Mouse (Mus musculus): Measurements from ENCODE around the gene Unc13d. TPM values are rescaled to one million over a fixed set of nuclear protein-coding genes. Genes with fewer than 3 reads are reported as not detected.
"Not testable (repeated sequence)": the region's sequence is repeated elsewhere in the genome, so short reads cannot be mapped to it uniquely, and the experiment has no call there.

Gene Unc13d
- polyA plus RNA-seq, 1 experiment from 2014 or later = 3.1 TPM

DNA sequence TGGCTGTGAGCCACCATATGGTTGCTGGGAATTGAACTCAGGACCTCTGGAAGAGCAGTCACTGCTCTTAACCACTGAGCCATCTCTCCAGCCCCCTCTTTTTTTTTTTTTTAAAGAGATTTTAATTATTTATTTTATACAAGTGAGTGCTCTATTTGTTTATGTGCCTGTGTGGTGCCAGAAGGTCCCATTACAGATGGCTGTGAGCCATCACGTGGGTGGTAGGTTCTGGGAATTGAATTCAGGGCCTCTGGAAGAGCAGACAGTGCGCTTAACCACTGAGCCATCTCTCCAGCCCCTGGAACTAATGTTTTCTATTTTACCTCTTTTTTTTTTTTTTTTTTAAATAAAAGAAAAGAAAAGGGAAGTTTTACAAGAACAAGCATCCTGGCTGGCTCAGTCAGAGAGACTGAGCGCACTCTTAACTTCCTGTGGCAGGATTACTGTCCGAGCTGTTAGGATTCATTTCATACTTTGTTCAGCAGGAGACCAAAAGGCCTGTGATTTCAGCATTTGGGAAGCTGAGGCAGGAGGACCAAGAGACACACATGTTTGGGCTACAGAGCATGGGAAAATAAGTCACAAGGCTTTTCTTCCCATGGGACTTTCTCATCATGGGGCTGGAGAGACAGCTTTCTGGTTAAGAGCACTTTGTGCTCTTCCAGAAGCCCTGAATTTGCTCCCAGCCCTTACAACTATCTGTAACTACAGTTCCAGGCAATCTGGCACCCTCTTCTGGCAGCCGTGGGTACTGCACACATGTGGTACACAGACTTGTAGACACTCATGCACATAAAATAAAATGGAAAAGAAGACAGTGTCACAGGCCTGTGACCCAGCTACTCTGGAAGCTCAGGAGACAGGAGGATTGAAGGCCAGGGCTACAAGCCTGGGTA, 18.7 kb upstream of the Unc13d start:
- Histone ChIP-seq H3K36me3 (no peaks in the 10 kb centered on the region), H3K4me3 (no peak overlapping the region), H3K27ac (no peak overlapping the region), H3K27me3 (ENCODE audit: insufficient read depth, poor library complexity, severe bottlenecking) (0 out of 2 replicates have a peak, but pooled peaks cover 4% of the 10 kb centered on the region), H3K4me1 (replicated peaks) (peaks cover 15% of the 10 kb centered on the region), H3K9me3 (peaks cover 4% of the 10 kb centered on the region)
- 92% methylated on average over 5 of the region's 5 CpGs for WGBS
- DNase-seq (ENCODE audit: low spot score) = no peak

DNA sequence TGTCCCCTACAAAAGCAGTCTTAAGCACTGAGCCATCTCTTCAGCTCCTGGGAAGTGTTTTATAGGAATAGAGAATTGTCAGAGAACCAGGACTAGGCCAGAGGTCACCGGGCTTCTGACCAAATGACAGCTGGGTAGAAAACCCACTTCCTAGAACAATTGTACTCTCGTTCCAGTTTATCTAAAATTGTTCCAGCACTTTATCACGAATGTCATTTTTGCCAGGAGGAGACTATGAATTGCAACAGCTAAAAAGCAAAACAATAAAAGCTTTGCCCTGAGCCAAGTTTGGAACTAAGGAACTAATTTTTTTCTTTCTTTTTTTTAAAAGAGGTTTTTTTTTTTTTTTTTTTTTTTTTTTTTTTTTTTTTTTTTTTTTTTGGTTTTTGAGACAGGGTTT, 17.8 kb upstream of the Unc13d start:
- WGBS = 75% methylated on average over 3 of the region's 3 CpGs
- H3K9me3 ChIP-seq = peaks cover 4% of the 10 kb centered on the region

GRCm38 (mm10) chr11:116093771-116094565, 16.2 kb upstream of the Unc13d start:
- peaks cover 4% of the 10 kb centered on the region for H3K9me3 ChIP-seq
- H3K4me1 ChIP-seq (replicated peaks) = 0 out of 2 replicates have a peak, but pooled peaks cover 6% of the 10 kb centered on the region
- 62% methylated on average over 16 of the region's 16 CpGs for WGBS
- no peaks in the 10 kb centered on the region for H3K36me3 ChIP-seq
- no peak overlapping the region for H3K4me3 ChIP-seq
- no peak for DNase-seq (ENCODE audit: low spot score)
- H3K27ac ChIP-seq = no peak overlapping the region
- no peaks in the 10 kb centered on the region for H3K27me3 ChIP-seq (ENCODE audit: insufficient read depth, poor library complexity, severe bottlenecking)

More for the DNA sequence above, 17.8 kb upstream of the Unc13d start:
- H3K4me1 ChIP-seq (replicated peaks) = peaks cover 11% of the 10 kb centered on the region; the same call in 1 of the 2 replicates
- H3K27ac ChIP-seq = no peak overlapping the region
- DNase-seq (ENCODE audit: low spot score) = no peak
- H3K36me3 ChIP-seq = no peaks in the 10 kb centered on the region
- 0 out of 2 replicates have a peak, but pooled peaks cover 4% of the 10 kb centered on the region for H3K27me3 ChIP-seq (ENCODE audit: insufficient read depth, poor library complexity, severe bottlenecking)
- no peak overlapping the region for H3K4me3 ChIP-seq

GRCm38 (mm10) chr11:116092959-116093358, 15.2 kb upstream of the Unc13d start:
- not testable (repeated sequence) for H3K27me3 ChIP-seq (ENCODE audit: insufficient read depth, poor library complexity, severe bottlenecking); H3K36me3 ChIP-seq; DNase-seq (ENCODE audit: low spot score); H3K27ac ChIP-seq; H3K4me3 ChIP-seq; H3K9me3 ChIP-seq; H3K4me1 ChIP-seq (replicated peaks)
- WGBS = 90% methylated on average over 6 of the region's 6 CpGs

DNA sequence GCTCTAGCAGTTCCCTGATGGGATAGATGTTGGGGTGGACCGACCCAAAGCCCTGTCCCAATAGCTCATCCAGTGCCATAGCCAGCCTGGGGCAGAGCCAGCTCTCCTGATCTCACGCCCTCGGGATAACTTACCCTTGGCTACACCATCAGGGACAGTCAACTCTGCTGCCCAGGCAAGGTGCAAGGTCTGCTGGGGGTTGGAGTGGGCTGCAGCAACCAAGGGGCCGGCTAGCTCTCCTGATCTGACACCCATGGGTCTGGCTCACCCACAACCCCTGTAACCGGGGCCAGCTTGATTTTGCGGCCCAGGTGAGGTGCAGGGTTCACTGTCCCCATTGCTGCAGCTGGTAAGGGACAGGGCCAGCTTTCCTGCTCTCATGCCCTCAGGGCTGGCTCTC, 13.8 kb upstream of the Unc13d start:
- WGBS = 82% methylated on average over 6 of the region's 6 CpGs
- H3K36me3 ChIP-seq = no peaks in the 10 kb centered on the region

GRCm38 (mm10) chr11:116089545-116089944, 11.8 kb upstream of the Unc13d start:
- Histone ChIP-seq H3K36me3 (peaks cover 4% of the 10 kb centered on the region; the same call in 1 of the 2 replicates), H3K27ac (no peak overlapping the region), H3K9me3 (no peaks in the 10 kb centered on the region), H3K4me3 (no peak overlapping the region), H3K27me3 (ENCODE audit: insufficient read depth, poor library complexity, severe bottlenecking) (no peaks in the 10 kb centered on the region), H3K4me1 (replicated peaks) (peaks cover 27% of the 10 kb centered on the region)
- DNase-seq (ENCODE audit: low spot score) = no peak
- 92% methylated on average over 6 of the region's 6 CpGs for WGBS

More for the DNA sequence above, 13.8 kb upstream of the Unc13d start:
- no peak for DNase-seq (ENCODE audit: low spot score)
- Histone ChIP-seq H3K27me3 (ENCODE audit: insufficient read depth, poor library complexity, severe bottlenecking) (no peaks in the 10 kb centered on the region), H3K27ac (peak overlapping the region; percentile 31; the same call in 1 of the 2 replicates), H3K4me1 (replicated peaks) (peaks cover 13% of the 10 kb centered on the region), H3K9me3 (peaks cover under 1% of the 10 kb centered on the region; the same call in 1 of the 2 replicates), H3K4me3 (no peak overlapping the region)

DNA sequence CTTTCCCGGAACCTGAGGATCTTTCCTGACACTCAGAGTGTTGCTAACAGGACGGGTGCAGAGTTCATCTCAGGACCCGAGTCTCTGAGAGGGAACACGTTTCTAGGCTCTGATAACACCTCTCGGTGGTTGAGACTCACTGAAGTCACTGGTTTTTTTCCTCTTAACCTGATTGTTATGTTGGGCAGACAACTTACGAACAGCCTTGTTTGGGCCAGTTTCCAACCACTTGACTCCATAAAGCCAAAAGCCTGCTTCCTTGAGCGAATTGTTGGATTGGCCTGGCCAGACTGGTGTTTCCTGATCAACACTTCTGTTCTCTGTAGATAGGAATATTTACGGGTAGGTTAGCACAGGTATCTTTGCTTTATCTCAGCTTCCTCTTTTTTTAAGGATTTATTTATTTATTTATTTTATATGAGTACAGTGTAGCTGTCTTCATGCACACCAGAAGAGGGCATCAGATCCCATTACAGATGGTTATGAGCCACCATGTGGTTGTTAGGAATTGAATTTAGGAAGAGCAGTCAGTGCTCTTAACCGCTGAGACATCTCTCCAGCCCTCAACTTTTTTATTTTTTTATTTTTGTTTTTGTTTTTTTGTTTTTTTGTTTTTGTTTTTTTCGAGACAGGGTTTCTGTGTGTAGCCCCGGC, 11.1 kb upstream of the Unc13d start:
- H3K27ac ChIP-seq = no peak overlapping the region
- no peaks in the 10 kb centered on the region for H3K9me3 ChIP-seq
- H3K36me3 ChIP-seq = peaks cover 10% of the 10 kb centered on the region
- H3K4me3 ChIP-seq = no peak overlapping the region
- no peaks in the 10 kb centered on the region for H3K27me3 ChIP-seq (ENCODE audit: insufficient read depth, poor library complexity, severe bottlenecking)
- no peak for DNase-seq (ENCODE audit: low spot score)
- peaks cover 28% of the 10 kb centered on the region for H3K4me1 ChIP-seq (replicated peaks)
- 87% methylated on average over 11 of the region's 11 CpGs for WGBS

DNA sequence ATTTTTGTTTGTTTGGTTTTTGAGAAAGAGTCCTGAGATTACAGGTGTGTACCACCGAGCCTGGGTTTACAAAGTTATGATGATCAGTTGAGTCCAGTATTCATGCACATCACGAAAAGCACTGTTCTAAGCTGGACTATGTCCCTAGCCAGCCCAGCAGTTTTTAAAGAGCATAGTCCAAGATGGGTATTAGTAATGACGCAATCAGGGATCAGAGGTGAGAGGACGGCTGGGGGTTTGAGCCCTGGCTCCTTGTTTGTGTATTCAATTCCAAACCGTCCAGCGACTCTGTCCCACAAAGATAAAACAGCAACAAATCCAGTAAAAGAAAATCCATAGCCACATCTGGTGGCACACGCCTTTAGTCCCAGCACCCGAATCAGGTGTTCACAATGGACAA, 10.4 kb upstream of the Unc13d start:
- no peak for DNase-seq (ENCODE audit: low spot score)
- H3K27me3 ChIP-seq (ENCODE audit: insufficient read depth, poor library complexity, severe bottlenecking) = no peaks in the 10 kb centered on the region
- H3K9me3 ChIP-seq = no peaks in the 10 kb centered on the region
- H3K27ac ChIP-seq = no peak overlapping the region
- H3K36me3 ChIP-seq = peaks cover 17% of the 10 kb centered on the region
- H3K4me3 ChIP-seq = no peak overlapping the region; the same call in 1 of the 2 replicates
- peaks cover 26% of the 10 kb centered on the region for H3K4me1 ChIP-seq (replicated peaks)
- WGBS = 87% methylated on average over 8 of the region's 8 CpGs

- 4% methylated on average over 31 of the region's 31 CpGs for WGBS
- H3K9me3 ChIP-seq = no peaks in the 10 kb centered on the region
- H3K27me3 ChIP-seq (ENCODE audit: insufficient read depth, poor library complexity, severe bottlenecking) = no peaks in the 10 kb centered on the region
- peak; percentile 90 for DNase-seq (ENCODE audit: low spot score)
- peaks cover 26% of the 10 kb centered on the region for H3K4me1 ChIP-seq (replicated peaks)
- H3K4me3 ChIP-seq = peak overlapping the region; percentile 62
- peak overlapping the region; percentile 89 for H3K27ac ChIP-seq
- peaks cover 23% of the 10 kb centered on the region for H3K36me3 ChIP-seq
Measured at GRCm38 (mm10) chr11:116087194-116088130, 9.7 kb upstream of the Unc13d start.

DNA sequence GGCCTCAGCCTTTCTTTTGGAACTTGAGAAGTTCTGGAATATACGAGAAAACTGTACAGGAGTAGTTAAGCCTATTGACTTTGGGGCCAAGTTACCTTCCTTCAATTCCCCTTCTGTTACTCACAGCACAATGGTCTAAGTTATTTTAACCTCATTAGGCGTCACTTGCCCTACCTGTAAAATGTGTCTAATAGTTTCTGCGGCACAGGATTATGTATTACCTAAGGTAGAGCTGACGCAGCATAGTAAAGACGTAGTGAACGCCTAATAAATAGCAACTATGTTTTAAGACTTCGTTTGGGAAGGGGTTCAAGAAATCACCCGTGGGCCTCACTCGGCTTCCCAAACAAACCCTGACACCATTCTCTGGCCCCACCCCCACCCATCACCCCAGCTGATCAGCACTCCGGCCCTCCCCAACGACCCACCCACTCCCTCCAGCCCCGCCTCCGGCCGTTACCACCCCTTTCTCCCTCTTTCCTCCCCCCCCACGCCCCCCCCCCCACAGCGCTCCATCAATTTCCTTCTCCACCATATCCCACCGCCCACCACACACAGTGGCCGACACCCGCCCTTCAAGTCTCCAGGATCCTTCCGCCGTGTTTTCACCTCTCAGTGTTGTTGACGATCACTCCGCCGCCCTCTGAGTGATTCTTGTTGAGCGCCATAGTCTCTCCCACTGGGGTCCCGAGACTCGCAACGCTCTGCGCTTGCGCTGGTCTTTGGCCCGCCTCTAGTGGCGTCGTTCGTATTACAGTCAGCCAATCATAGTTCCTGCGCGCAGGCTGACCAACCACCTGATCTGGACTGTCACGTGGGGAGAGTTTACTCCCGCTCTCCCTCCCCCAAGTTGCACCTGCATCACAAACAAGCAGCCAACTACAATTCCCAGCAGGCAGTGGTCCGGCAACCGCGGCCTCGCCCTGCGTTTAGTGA, 8.8 kb upstream of the Unc13d start, which contains the start of gene Wbp2:
Wbp2 (minus strand) TSS at position 738 of the 936 bp plus-strand sequence.
- Histone ChIP-seq H3K36me3 (peaks cover 33% of the 10 kb centered on the region), H3K27me3 (ENCODE audit: insufficient read depth, poor library complexity, severe bottlenecking) (no peaks in the 10 kb centered on the region), H3K4me3 (peak within 1 kb of the TSS; percentile 62), H3K9me3 (no peaks in the 10 kb centered on the region), H3K27ac (peak within 1 kb of the TSS; percentile 92), H3K4me1 (replicated peaks) (peaks cover 31% of the 10 kb centered on the region)
- 6% methylated on average over 40 of the region's 43 CpGs for WGBS
- peak; percentile 99 for DNase-seq (ENCODE audit: low spot score)

DNA sequence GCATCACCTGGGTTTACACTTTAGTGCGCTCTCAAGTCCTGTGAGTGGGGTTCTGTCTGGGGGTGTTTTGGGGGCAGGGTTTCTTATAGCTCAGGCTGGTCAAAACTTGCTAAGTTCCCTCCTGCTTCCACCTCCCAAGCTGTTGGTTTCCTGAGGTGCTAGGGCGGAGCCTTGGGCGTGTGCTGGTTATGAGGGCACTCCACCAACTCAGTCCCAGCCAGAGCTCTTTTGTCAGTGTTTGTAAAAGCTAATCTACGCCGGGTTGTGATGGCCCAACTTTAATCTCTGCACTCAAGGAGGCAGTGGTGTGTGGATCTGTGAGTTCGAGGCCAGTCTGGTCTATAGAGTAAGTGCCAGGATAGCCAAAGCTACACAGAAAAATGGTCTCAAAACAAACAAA, 6.4 kb upstream of the Unc13d start:
- no peak for DNase-seq (ENCODE audit: low spot score)
- Histone ChIP-seq H3K27me3 (ENCODE audit: insufficient read depth, poor library complexity, severe bottlenecking) (no peaks in the 10 kb centered on the region), H3K9me3 (no peaks in the 10 kb centered on the region), H3K27ac (no peak overlapping the region), H3K36me3 (peaks cover 56% of the 10 kb centered on the region), H3K4me1 (replicated peaks) (peaks cover 54% of the 10 kb centered on the region), H3K4me3 (no peak overlapping the region)
- WGBS = 94% methylated on average over 6 of the region's 6 CpGs
